Mouse (Mus musculus) neural tube, embryonic 10.5 days (tissue): ENCODE data around the gene Pycr2.

Source experiments
- DNase-seq: peaks from one replicate; pipeline ENCODE4 v3.0.0-alpha.2; 2017; ENCODE audit warnings: low spot score; ENCODE audit errors: extremely low spot score

Gene Pycr2

DNA sequence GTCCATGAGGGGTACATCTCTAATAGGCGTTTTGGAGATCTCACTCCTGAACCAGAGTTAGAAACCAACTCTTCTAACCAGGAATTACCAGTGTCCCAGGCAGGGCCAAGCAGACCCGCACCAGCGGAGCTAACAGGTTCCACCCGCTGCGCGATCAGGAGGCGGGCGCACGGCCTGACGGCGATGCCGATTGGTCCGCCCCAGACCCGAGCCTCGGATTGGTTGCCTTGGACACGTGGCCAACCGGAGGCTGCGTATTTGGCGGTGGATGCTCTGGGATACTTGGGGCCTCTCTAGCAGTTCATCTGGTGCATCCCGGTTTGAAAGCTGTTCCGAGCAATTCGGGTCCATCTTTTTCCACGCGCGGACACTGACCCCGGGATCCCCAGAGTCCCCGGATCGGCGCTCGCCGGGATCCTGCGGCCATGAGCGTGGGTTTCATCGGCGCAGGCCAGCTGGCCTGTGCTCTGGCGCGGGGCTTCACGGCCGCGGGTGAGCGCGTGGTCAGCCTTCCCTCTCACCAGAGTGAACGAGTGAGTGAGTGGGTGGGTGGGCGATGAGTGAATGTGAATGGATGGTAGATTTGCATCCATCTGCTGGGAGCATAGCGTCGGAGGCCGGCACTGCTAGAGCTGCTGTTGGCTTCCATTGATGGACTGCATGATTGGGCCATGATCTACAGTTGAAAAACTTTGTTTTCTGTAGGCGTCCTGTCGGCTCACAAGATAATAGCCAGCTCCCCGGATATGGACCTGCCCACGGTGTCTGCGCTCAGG is at the start of gene Pycr2:
Pycr2 (plus strand) TSS at position 255 of the 776 bp plus-strand sequence.
- DNase-seq: peak; percentile 94

DNA sequence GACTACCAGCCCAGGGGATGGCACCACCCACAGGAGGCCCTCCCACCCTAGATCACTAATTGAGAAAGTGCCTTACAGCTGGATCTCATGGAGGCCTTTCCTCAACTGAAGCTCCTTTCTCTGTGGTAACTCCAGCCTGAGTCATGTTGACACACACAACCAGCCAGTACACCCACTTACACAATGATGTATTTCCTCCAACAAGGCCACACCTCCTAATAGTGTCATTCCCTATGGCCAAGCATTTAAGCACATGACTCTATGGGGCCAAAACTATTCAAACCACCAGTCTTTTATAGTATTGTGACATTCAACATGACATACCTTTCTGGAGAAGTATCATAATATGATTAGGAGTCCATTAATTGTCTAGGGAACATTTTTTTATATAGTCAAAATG is 45.3 kb upstream of the Pycr2 start:
- DNase-seq: no peak

DNA sequence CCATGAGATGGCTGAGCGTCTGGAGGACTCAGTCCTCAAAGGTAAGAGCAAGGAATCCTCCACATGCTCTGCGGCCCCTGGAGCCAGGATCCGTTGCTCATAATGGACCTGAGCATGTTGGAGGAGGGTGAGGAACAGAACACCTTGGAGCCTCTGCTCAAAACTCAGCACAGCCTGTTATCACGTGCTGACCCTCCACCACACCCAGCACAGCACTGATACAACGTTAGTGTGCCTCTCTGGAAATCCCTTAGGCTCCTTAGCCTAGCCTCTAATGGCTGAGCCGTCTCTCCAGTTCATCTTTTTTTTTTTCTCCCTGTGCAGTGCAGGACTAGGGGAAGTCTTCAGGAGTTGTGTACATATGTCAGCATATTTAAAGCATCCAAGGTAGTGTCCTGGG is 44.1 kb upstream of the Pycr2 start:
- no peak for DNase-seq

DNA sequence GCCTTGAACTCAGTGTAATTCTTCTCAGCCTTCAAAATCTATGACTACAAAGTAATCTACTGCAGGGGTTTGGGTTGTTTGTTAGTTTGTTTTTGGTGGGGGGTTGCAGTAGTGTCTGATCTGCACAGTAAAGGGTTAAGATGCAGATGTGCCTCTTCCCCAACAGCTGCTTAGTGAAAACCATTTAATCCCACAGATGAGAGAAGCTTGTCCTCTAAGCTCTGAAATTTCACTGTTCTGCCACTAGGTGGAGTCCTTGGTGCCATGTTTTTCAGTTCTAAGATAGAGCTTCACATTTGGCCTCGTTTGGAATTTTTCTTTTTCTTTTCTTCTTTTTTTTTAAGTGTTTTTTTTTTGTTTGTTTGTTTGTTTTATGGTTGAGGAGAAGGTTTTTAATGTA is 40.5 kb upstream of the Pycr2 start:
- peak; percentile 21 for DNase-seq

DNA sequence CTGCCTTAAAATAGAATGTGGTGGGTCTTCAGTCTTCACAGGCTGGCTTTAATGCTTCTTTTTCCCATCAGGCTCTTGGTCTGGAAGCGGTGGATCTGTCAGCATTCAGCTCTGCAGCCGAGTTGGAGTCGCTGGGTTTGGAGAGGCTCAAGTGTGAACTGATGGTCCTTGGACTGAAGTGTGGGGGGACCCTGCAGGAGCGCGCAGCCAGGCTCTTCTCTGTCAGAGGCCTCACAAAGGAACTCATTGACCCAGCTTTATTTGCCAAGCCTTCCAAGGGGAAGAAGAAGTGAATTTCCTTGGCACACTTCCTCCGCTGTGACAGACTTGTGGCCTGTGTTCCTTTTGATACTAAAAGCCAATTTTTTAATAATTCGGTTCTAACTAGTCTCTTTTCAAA is 38.1 kb upstream of the Pycr2 start:
- DNase-seq: no peak

DNA sequence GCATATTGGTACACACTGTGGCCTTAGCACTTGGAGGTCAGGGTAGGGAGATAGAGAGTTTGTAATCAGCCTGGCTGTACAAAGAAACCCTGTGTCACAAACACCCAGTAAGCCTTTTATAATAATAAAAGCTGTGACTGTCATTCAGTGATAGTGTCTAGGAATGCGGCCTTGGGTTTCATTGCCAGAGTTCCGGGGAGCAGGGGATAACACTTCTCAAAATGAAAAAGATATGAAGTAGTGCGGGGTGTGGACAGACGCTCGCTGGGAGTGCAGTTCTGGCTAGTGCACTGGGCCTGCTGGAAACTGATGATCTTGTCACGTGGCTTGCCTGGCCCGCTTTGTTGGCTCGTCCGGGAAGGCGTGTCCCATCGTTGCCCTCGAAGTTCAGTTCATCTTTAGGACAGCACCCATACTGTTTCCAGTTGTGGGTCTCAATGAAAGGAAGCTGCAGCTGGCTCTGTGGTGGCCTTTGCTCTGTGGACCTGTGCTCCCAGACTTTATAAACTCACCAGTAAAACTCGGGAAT is 33.9 kb upstream of the Pycr2 start:
- DNase-seq: no peak

DNA sequence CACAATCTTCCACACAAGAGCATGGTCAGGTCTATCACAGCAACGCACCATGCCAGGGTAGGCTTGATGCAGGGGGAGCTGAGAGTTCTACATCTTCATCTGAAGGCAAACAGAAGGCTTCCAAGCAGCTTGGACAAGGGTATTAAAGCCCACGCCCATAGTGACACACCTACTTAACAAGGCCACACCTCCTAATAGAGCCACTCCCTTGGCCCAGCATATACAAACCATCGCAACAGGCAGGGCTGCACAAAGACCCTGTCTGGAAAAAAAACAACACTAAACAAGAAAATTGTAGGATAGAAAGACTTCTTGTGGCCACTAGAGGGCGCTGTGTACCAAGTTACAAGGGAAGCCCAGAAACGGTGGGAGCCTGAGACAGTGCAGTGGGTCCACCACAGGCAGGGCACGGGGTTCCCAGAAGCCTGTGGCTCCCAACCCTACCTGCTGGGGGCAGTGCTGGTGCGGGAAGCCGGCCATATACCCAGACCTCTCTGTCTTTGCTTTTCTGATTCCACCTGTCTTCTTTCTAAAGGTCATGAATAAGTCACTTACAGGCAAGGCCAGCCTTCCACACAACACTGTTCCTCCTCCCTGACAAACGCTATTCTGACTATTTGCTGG is 30.1 kb upstream of the Pycr2 start:
- peak; percentile 59 for DNase-seq

DNA sequence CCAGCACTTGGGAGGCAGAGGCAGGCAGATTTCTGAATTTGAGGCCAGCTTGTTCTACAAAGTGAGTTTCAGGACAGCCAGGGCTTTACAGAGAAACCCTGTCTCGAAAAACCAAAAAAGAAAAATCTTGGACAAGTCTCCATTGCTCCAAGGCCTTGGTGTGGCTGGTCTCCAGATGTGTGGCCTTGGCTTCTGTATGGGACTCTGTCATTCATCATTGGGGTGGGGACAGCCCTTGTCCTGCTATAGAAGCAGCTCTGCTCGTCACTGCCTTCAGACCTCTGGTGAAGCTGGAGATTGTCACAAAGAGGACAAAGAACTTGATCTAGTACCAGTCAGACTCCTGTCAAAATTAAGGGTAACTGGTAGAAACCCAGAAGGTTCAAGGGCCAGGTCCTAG is 29.5 kb upstream of the Pycr2 start:
- no peak for DNase-seq

DNA sequence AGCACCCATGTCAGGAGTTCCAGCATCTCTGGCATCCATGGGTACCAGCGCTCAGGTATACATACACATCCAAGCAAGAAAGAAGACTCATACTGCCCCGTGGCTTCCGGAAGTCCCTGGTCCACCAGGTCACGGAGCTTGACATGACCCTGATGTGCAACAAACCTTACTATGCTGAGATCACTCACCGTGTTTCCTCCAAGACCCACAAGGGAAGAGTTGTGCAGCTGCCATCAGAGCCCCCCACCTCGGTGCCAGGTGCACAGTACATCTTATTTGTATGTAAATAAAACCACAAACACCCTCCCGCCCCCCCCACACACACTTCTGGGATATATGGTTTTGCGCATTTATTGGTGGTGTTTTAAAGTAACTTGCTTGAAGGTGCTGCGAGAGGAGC is 29.0 kb upstream of the Pycr2 start:
- DNase-seq: no peak

DNA sequence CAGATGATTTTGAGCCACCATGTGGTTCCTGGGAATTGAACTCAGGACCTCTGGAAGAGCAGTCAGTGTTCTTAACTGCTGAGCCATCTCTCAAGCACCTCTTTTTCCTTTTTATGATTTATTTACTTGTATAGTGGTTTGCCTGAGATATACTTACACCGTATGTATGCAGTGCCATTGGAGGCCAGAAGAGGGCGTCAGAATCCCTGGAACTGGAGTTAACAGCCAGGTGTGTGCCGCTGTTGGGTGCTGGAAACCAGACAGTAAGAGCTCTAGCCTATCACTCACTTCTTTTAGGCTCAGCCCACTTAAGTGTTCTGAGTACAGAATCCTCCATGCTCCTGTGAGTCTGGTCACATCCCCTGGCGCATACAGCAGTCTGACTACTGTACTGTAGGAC is 26.6 kb upstream of the Pycr2 start:
- no peak for DNase-seq

DNA sequence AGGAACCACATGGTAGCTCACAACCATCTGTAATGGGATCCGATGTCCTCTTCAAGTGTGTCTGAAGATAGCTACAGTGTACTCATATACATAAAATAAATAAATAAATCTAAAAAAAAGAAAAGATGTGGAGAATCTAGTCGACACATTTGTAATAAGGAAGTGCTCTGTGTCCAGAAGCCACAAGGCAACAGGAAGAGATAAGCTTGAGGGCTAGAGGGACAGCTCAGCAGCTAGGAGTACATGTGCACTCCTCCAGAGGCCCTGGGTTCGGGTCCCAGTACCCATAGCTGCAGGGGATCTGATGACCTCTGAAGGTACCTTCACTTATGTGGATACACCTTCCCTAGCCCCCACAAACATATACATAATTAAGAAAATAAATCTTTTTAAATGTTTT is 22.3 kb upstream of the Pycr2 start:
- no peak for DNase-seq

DNA sequence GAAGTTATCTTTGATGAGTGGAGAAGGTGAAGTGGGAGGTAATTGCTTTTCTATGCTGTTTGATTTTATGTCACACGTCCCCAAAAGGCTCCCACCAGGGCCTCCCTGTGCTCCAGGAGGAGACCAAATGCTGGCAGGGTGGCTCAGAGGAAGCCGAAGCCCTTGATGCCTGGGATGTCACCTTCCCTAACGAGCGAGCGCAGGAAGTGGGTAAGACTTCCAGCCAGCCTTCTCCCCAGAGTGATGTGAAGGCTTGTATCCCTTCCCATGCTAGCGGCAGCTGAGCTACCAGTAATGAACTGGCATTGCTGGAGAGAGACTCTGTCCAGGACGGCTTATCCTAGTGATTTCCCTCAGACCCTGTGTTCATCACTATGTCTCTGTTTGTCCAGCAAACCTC is 20.4 kb upstream of the Pycr2 start:
- no peak for DNase-seq

DNA sequence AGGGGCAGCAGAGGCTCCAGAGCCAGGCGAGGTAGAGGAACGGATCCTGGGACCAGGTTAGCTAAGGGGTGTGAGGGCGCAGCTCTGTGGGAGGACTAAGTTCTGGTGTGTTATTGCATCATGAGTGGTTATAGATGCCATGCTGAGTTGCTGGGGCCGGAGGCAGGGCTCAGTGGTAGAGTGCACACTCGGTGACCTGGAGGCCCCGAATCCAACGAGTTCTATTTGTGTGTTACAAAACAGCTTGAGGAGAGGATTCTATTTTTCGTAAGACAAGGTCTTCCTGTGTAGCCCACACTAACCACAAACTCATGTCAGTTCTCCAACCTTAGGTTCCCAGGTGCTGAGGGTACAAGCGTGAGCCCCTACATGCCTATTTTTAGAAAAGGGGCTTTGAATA is 19.6 kb upstream of the Pycr2 start:
- DNase-seq: no peak

DNA sequence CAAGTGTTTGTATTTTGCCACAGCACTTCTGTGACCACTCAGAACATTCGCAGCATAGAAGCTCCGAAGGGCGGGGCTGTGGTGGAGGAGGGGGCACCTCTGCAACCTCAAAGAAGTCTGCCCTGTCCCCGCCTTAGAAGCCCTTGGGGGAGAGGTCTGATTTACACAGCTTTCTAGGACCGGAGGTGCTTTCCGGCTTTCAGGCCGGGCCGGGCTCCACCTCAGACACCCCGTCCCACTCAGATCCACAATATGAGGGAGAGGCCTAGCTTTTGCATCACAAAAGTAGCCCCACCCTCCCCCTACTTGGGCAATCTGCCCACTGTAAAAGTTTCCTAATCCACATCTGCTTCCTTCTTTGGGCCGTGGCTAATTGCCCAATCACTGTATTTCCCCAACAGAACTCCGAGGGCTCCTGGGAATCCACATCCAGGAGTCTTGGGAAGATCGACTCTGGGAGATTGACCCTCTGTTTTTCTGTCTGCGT is 15.5 kb upstream of the Pycr2 start:
- DNase-seq: no peak

DNA sequence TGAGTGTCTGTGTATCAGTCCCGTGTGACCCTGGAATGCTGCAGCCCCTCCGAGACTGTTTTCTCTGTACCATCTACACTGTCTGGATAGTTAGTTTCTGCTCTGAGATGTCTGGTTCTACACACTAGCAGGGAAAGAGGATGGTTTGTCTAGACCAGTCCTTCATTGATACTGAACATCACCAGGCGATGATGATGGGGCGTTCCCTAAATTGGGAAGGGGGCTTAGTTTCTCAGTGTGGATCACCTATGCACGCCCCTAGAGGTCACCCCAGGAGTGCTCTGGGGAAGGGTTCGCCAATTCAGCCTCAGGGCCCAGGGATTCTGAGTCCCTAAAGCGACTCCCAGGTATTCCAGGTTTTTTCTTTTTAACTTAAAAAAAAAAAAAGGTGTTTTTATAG is 14.9 kb upstream of the Pycr2 start:
- DNase-seq: no peak

DNA sequence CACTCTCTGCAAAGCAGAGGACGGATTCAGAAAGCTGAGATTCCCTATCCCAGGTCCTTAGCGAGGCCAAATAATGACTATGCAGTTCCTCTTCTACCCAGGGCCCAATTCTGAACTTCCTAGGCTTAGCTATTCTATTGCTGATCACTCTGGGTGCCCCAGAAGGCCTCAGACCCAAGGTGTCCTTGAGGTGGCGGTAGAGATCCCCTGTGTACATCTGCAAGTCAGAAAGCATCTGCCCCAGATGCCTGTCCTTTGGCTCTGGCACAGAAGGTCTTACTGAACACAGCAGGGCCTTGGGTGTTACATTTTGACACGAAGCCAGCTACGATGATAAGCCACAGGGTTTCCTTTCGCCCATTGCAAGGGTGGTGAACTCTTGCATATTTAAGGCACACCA is 14.3 kb upstream of the Pycr2 start:
- no peak for DNase-seq

DNA sequence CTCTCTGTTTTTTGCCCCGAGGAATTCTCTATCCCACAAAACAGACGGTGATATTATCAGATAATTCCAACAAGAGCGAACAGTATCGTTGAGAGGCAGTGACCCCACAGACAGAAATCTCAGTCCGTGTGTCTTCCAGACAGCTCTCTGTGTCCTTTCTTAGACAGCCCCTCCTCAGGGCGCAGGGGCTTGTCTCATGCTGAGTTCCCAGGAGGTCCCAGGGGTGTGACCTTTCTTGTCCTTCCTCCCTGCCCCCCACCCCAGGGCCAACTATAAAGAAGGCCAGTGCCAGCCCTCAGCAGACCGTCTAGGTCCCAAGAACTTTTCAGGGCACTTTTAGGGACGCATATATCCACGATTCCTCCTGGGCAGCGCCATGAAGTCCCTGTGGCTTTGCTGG is 11.3 kb upstream of the Pycr2 start, which contains the start of gene Lefty2:
Lefty2 (plus strand) TSS at position 301 of the 400 bp plus-strand sequence.
- no peak for DNase-seq

DNA sequence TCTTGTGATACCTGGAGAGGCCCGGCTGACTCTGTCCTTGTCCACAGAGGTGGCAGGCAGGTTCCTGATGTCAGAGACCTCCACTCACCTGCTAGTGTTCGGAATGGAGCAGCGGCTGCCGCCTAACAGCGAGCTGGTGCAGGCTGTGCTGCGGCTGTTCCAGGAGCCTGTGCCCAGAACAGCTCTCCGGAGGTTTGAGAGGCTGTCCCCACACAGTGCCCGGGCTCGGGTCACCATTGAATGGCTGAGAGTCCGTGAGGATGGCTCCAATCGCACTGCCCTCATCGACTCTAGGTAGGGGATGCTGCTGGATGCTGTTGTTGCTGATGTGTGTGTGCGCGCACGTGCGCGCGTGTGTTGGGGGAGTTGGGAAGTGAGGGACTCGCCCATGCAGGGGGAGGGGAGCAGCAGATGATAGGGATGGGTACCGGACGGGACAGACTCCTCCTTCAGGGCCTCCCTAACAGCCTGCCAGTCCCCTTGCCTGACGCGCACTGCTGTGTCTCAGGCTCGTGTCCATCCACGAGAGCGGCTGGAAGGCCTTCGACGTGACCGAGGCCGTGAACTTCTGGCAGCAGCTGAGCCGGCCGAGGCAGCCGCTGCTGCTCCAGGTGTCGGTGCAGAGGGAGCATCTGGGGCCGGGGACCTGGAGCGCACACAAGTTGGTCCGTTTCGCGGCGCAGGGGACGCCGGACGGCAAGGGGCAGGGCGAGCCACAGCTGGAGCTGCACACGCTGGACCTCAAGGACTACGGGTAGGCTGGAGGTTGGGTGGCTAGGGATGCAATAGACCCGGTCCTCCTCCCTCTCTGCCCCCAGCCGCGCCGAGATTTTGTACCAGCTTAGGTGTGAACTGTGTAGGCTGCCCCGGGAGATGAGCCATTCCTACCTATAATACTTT is 9.8 kb upstream of the Pycr2 start:
- peak; percentile 27 for DNase-seq

DNA sequence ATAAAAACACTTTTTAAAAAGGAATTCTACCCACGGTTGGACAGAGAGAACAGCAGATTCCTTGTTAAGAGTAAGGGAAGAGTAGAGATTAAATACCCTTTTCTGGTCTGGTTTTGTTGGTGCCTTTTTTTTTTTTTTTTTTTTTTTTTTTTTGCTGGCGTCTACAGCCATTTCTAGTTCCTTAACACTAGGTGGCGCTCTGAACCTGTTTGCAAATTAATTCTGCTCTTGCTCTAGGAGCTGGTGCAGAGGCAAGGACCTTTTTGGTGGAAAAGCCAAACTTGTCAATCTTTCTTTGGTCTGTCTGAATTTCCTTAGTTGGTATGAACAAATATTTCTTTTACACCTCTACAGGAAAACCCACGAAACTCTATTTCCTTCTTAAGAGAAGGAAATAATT is 3.0 kb upstream of the Pycr2 start:
- DNase-seq: no peak

DNA sequence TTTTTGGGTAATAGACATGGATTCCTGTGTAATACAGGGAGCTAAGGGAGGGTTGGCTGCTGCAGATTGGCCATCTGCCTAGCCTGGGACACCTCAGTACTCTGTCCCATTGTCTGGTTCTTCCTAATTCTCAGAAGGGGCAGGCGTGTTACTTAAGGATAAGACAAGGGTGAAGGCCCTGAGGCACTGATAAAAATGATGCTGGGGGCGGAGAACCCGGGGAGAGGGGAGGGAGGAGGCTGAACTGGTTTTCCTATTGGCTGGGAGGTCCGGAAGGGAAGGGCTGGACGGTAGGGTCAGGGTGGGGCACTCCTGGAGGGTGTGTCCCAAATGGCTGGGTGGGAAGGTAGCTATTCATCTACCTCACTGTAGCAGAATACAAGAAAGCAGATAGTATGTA is 1.2 kb upstream of the Pycr2 start:
- no peak for DNase-seq

DNA sequence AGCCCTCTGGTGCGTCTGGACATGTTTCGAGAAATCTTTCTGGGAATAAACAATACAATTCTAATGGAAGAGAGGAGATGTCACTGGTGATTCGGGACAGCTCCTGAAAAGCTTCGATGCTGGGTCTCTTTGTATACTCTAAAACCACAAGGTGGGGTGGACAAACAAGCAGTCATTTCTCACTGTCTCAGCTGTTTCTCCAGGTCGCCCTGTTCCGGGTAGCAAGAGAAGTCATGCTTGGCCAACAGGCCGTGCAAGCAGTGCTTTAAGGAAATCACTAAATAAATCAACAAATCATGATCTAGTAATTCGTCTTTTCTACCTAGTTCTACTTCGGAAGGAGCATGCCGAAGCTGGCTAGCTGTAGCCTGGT is 441 bp upstream of the Pycr2 start:
- DNase-seq: no peak

DNA sequence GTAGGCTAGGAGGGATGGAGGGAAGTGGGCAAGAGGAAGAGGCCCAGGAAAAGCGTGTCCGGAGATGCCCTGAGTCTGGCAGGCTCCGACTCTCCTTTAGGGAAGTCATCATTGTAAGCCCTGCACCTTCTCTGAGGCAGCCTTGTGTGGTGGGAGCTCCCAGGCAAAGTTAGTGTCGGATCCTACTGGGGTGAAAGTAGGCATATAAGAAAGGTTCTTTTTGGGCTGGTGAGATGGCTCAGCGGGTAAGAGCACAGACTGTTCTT is 655 bp downstream of the Pycr2 start:
- DNase-seq: no peak
